Mouse (Mus musculus) kidney, embryonic 14.5 days (tissue): ENCODE results near the gene Zfp526. TPM values are rescaled to one million over a fixed set of nuclear protein-coding genes. Genes with fewer than 3 reads are reported as not detected.

ENCODE experiments used
- ATAC-seq: fragments of 200-750 bp; cut with Nextera tagmentation; 2 replicates; pipeline ENCODE4 v1.8.0; 2017; ENCODE audit warnings: moderate number of reproducible peaks, mild to moderate bottlenecking, moderate TSS enrichment, moderate library complexity; ENCODE audit not compliant: low FRiP score, low TSS enrichment
- H3K27ac ChIP-seq: fragments of 300-500 bp; sonication (generic); 2 replicates; pipeline ENCODE4 v1.5.1; 2014; ENCODE audit warnings: low read depth, mild to moderate bottlenecking, low read length, moderate library complexity, mixed read lengths
- H3K27me3 ChIP-seq: fragments of 300-500 bp; sonication (generic); 2 replicates; pipeline ENCODE4 v1.6.1; 2014; ENCODE audit warnings: mild to moderate bottlenecking, low read length; ENCODE audit not compliant: control insufficient read depth, insufficient read depth
- H3K36me3 ChIP-seq: fragments of 300-500 bp; sonication (generic); 2 replicates; pipeline ENCODE4 v1.6.1; 2014; ENCODE audit warnings: low read length, mixed read lengths; ENCODE audit not compliant: control insufficient read depth, insufficient read depth
- H3K4me1 ChIP-seq: fragments of 300-500 bp; sonication (generic); 2 replicates; pipeline ENCODE4 v1.6.1; 2014; ENCODE audit warnings: low read length, mixed read lengths; ENCODE audit not compliant: control insufficient read depth, insufficient read depth
- H3K4me2 ChIP-seq: fragments of 300-500 bp; sonication (generic); replicated peaks from 2 replicates; pipeline ENCODE4 v1.6.1; 2014; ENCODE audit warnings: low read depth, mild to moderate bottlenecking, low read length
- H3K4me3 ChIP-seq: fragments of 300-500 bp; sonication (generic); 2 replicates; pipeline ENCODE4 v1.5.1; 2014; ENCODE audit warnings: mild to moderate bottlenecking, low read length
- H3K9ac ChIP-seq: fragments of 300-500 bp; sonication (generic); 2 replicates; pipeline ENCODE4 v1.6.1; 2014; ENCODE audit warnings: low read depth, mild to moderate bottlenecking, low read length, moderate library complexity
- H3K9me3 ChIP-seq: fragments of 300-500 bp; sonication (generic); 2 replicates; pipeline ENCODE4 v1.6.1; 2016; ENCODE audit warnings: low read length; ENCODE audit not compliant: control insufficient read depth
- WGBS: fragments of 180-500 bp; shearing (Covaris S2); extraction: QIAGEN DNeasy Blood & Tissue Kit; methylation state at CpG from one replicate; pipeline ENCODE4 v1.1.7; 2014; 5-methylcytosine and 5-hydroxymethylcytosine counted together
- microRNA-seq: library from miRNA; unstranded; fragments of <30 nt; microRNA quantifications from one replicate; pipeline ENCODE4, GENCODE M21; 2016
- polyA plus RNA-seq: library from polyadenylated mRNA; unstranded; fragments of >200 nt; fragmentation: Nextera tagmentation; extraction: Ambion mirVana; gene quantifications from 2 replicates; pipeline ENCODE4 v1.2.1, GENCODE M21; 2014

The Zfp526 gene
- polyA plus RNA-seq, 1 experiment from 2014 or later: 4.2 TPM

DNA sequence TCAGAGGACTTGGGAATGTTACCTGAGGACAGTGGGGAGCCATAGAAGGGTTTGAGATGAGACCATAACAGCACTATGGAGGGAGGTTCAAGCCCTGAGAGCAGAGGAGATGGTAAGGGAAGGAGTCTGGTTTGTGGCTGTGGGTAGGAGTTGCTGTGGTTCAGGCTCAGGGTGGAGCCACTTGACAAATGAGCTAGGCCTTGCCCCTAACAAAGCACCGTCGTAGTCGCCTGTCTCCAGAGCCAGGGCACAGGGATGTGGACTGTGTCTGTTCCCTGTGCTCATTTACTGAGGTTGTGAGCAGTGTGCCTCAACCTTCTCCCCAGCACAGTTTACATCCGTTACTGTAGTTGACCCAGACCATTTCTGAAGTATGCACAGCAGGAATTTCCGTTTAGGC lies 53.3 kb downstream of the Zfp526 start:
- no peak overlapping the region for H3K27ac ChIP-seq
- peaks cover 30% of the 10 kb centered on the region for H3K4me1 ChIP-seq
- WGBS: 50% methylated on average over 5 of the region's 5 CpGs
- H3K36me3 ChIP-seq: peaks cover 29% of the 10 kb centered on the region
- no peaks in the 10 kb centered on the region for H3K9me3 ChIP-seq
- no peak overlapping the region for H3K9ac ChIP-seq
- no peak overlapping the region for H3K4me2 ChIP-seq
- no peak overlapping the region for H3K4me3 ChIP-seq
- no peak for ATAC-seq
- no peaks in the 10 kb centered on the region for H3K27me3 ChIP-seq

DNA sequence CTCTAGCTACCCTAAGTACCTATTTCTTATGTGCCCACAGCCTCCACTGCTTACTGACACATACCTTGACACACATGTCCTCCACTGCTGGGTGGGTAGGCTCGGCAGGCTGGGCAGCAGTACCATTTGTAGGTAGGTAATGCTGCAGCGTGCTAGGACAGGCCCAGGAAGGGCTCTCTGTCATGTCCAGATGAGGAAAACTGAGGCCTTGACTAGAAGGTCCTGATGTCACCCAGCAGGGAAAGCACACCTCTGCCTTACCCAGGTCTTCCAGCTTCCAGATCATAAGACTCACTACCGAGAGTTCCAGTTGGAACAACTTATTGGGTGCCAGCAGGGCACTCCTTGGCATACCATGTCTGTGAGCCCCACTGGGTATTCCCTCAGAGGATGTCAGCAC lies 53.8 kb downstream of the Zfp526 start:
- H3K27ac ChIP-seq: no peak overlapping the region
- H3K4me2 ChIP-seq: no peak overlapping the region
- H3K9me3 ChIP-seq: no peaks in the 10 kb centered on the region
- no peaks in the 10 kb centered on the region for H3K27me3 ChIP-seq
- no peak overlapping the region for H3K4me3 ChIP-seq
- no peak overlapping the region for H3K9ac ChIP-seq
- peaks cover 30% of the 10 kb centered on the region for H3K4me1 ChIP-seq
- H3K36me3 ChIP-seq: peaks cover 29% of the 10 kb centered on the region
- ATAC-seq: no peak
- 74% methylated on average over 3 of the region's 3 CpGs for WGBS

DNA sequence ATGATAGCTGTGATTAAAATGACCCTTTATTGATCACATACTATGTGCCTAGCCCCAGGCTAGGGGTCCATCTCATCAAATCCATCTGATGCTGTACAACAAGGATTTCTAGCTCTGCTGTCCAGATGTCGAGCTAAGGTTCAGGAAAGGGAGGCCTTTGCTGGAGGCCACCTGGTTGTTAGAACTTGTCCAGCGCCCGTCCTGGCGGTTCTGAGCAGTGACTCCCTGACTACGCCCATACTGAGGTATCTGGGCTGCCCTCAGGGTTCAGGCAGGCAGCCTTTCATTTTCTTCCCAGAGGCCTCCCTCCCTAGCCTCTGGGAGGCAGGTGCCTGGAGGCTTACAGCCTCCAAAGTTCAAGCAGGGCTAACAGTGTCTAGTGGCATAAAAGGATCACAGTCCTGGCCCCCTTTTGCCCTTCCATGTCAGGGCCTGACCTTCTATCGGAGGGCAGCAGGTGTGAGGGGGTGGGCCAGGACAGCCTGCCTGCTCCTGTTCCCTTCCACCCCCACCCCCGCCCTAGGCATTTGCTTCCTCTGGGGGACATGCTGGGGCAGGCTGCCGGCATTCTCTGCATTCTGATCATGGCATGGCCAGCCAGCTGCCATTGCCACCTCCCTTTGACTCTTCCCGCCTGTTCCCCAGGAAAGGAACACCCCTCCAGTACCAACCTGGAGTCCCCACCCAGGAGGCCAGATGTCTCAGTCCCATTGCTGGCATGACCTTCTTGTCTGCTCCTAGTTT lies 54.5 kb downstream of the Zfp526 start:
- Histone ChIP-seq H3K4me3 (no peak overlapping the region), H3K9ac (no peak overlapping the region), H3K27ac (no peak overlapping the region), H3K9me3 (no peaks in the 10 kb centered on the region), H3K27me3 (no peaks in the 10 kb centered on the region), H3K4me1 (peaks cover 30% of the 10 kb centered on the region), H3K4me2 (no peak overlapping the region), H3K36me3 (peaks cover 29% of the 10 kb centered on the region)
- WGBS: 50% methylated on average over 9 of the region's 9 CpGs
- ATAC-seq: no peak

Small RNA genes within 50 kb of the gene (microRNA-seq; reads per million reads assigned to microRNA genes)
- gene Mir7048: not detected

Other genes with a start within 250 kb of the Zfp526 start
- gene Rabac1, start 248.7 kb upstream of the Zfp526 start, polyA plus RNA-seq: 129 and 144 TPM in 2 replicates
- 0.27 and 0.68 TPM in 2 replicates for gene Atp1a3, start 215.5 kb upstream of the Zfp526 start, polyA plus RNA-seq
- gene Grik5, start 149.1 kb upstream of the Zfp526 start, polyA plus RNA-seq: 13.2 and 14.2 TPM in 2 replicates
- 21.9 and 33.4 TPM in 2 replicates for gene Zfp574, start 148.9 kb upstream of the Zfp526 start, polyA plus RNA-seq
- gene Pou2f2, start 41.7 kb upstream of the Zfp526 start, polyA plus RNA-seq: 0.39 and 0.90 TPM in 2 replicates
- 8.7 and 10.8 TPM in 2 replicates for gene Dedd2, start 810 bp upstream of the Zfp526 start, polyA plus RNA-seq
- 15.7 and 18.5 TPM in 2 replicates for gene Gsk3a, start 16.4 kb downstream of the Zfp526 start, polyA plus RNA-seq
- gene Erf, start 29.3 kb downstream of the Zfp526 start, polyA plus RNA-seq: 22.4 and 28.8 TPM in 2 replicates
- gene Cic, start 46.3 kb downstream of the Zfp526 start, polyA plus RNA-seq: 36.0 and 47.2 TPM in 2 replicates
- 199 and 245 TPM in 2 replicates for gene Pafah1b3, start 76.6 kb downstream of the Zfp526 start, polyA plus RNA-seq
- 0.67 and 0.69 TPM in 2 replicates for gene Prr19, start 80.0 kb downstream of the Zfp526 start, polyA plus RNA-seq
- 0.49 and 0.62 TPM in 2 replicates for gene Tmem145, start 84.7 kb downstream of the Zfp526 start, polyA plus RNA-seq
- gene Megf8, start 95.7 kb downstream of the Zfp526 start, polyA plus RNA-seq: 14.0 and 16.2 TPM in 2 replicates
- not detected in 2 replicates for gene Cnfn, start 148.3 kb downstream of the Zfp526 start, polyA plus RNA-seq
- 5.3 and 6.8 TPM in 2 replicates for gene Lipe, start 177.3 kb downstream of the Zfp526 start, polyA plus RNA-seq
- 0.27 and 0.30 TPM in 2 replicates for gene Cxcl17, start 191.5 kb downstream of the Zfp526 start, polyA plus RNA-seq